Mouse (Mus musculus) lung, postnatal 0 days (tissue): Measurements from ENCODE around the gene Dbnl.

Experiments used
- CTCF ChIP-seq: IDR thresholded peaks from 2 replicates; pipeline ENCODE4 v1.5.1; 2016; ENCODE audit warnings: antibody characterized with exemption, mild to moderate bottlenecking
- EP300 ChIP-seq: IDR thresholded peaks from 2 replicates; pipeline ENCODE4 v1.6.1; 2016; ENCODE audit warnings: antibody characterized with exemption, mild to moderate bottlenecking, control low read depth

GRCm38 (mm10) chr11:5799621-5800490 lies 11.6 kb downstream of the Dbnl start:
- TF ChIP-seq CTCF (no peak; the same call in 1 of the 2 replicates), EP300 (peak; percentile 82)
